Mouse (Mus musculus) Patski (cell line): ENCODE measurements around the gene Vmn2r103. TPM values are rescaled to one million over a fixed set of nuclear protein-coding genes. Genes with fewer than 3 reads are reported as not detected.

Experiments used
- ATAC-seq: fragments of 100-300 bp; one replicate; pipeline ENCODE4 v1.8.0; 2021
- CTCF ChIA-PET: fragments of 350-600 bp; sonication (Branson Sonifier 250); formaldehyde crosslinking; loops from one replicate; lab custom pipeline; 2022; ENCODE audit warnings: inconsistent platforms; lab: Charles Lee
- POLR2A ChIA-PET: fragments of 350-600 bp; sonication (Branson Sonifier 250); formaldehyde crosslinking; loops from one replicate; lab custom pipeline; 2022; ENCODE audit warnings: antibody characterized with exemption, inconsistent platforms; lab: Charles Lee
- DNase-seq: peaks from one replicate; pipeline ENCODE4 v3.0.0-alpha.2; 2011; ENCODE audit warnings: low read depth, low spot score
- H3K27me3 ChIP-seq: fragments of 371-371 bp; one replicate; pipeline ENCODE4 v1.5.1; 2021
- CTCF ChIP-seq: fragments of 100-300 bp; IDR thresholded peaks from one replicate; pipeline ENCODE4 v1.5.1; 2021
- in situ Hi-C: fragments of 300-500 bp; cut with MboI; formaldehyde crosslinking; loops from 3 replicates; pipeline ENCODE4 v1.11.1; 2018; ENCODE audit warnings: low pct_unique_long_range_greater_than_20kb, mixed read lengths
- polyA plus RNA-seq: library from polyadenylated mRNA; unstranded; gene quantifications from one replicate; pipeline ENCODE4 v1.2.3, GENCODE M21; 2021

The Vmn2r103 gene
- not detected for polyA plus RNA-seq

DNA sequence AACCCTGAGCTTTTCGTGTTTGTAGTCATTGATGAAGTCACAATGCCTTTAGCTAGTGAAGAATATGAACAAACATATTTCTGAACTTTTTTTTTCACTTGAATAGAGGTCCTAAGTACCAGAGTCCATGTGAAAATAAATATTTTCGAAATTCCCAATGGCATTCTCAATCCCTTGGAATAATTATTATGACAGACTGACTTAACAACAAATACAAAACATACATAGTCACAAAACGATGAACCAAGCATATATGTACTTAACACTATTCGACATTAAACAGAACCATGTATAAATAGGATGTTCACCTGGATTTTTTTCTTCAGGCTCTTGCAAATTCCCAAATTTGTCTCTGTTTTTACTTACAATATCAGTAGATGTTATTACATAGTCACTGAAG is at the start of gene Vmn2r103:
Vmn2r103 (plus strand) TSS at position 301 of the 400 bp plus-strand sequence.
- no peaks in the 10 kb centered on the region for H3K27me3 ChIP-seq
- TF ChIP-seq CTCF, result no peak
- in situ Hi-C loops, result loop anchor here (5.0 kb wide), 1 partner anchor 116 kb away; no protein-coding TSS in a partner anchor
- no peak for DNase-seq
- CTCF ChIA-PET, result no interaction called here
- ATAC-seq, result no peak
- POLR2A ChIA-PET, result no interaction called here

GRCm38 (mm10) chr17:19778994-19779393 is 5.8 kb downstream of the Vmn2r103 start:
- DNase-seq (no peak), ATAC-seq (no peak)
- CTCF ChIA-PET, result no interaction called here
- no peaks in the 10 kb centered on the region for H3K27me3 ChIP-seq
- no peak for TF ChIP-seq CTCF
- in situ Hi-C loops, result no loop called here
- POLR2A ChIA-PET, result no interaction called here

DNA sequence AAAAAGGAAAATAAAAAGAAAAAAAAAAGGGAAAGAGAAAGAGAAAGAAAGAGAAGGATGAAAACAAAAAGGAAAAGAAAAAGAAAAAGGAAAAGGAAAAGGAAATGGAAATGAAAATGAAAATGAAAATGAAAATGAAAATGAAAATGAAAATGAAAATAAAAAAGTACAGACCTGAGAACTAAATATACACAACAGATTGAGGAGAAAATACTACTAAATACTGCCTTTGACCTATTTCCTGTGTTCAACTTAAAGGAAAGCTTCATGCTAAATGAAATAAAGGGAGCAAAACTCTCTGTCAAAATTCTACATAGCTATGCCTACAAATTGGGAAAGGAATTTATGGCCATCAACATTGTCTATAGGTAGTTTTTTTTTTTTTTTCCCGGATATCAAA is 16.1 kb downstream of the Vmn2r103 start:
- no peaks in the 10 kb centered on the region for H3K27me3 ChIP-seq
- CTCF ChIA-PET, result no interaction called here
- no peak for ATAC-seq
- DNase-seq, result no peak
- POLR2A ChIA-PET, result no interaction called here
- TF ChIP-seq CTCF, result no peak
- in situ Hi-C loops, result no loop called here

Other genes with a start within 250 kb of the Vmn2r103 start
- gene Vmn2r101, start 196.1 kb upstream of the Vmn2r103 start, polyA plus RNA-seq, result not detected
- not detected for gene Vmn2r102, start 113.0 kb upstream of the Vmn2r103 start, polyA plus RNA-seq